Mouse (Mus musculus) kidney, adult 2 months (tissue): ENCODE data around the gene Col6a5. TPM values are rescaled to one million over a fixed set of nuclear protein-coding genes. Genes with fewer than 3 reads are reported as not detected.

ENCODE experiments used
- DNase-seq: peaks from one replicate; pipeline ENCODE4 v3.0.0; 2021
- H3K27ac ChIP-seq: fragments of 200-500 bp; 2 replicates; pipeline ENCODE4 v1.5.1; 2012; ENCODE audit warnings: low read depth, low read length, control low read depth, inconsistent platforms; ENCODE audit not compliant: insufficient read depth
- H3K27me3 ChIP-seq: fragments of 200-500 bp; replicated peaks from 2 replicates; pipeline ENCODE4 v1.6.1; 2012; ENCODE audit warnings: mild to moderate bottlenecking, moderate library complexity, low read length, inconsistent platforms; ENCODE audit not compliant: control insufficient read depth, insufficient read depth
- H3K36me3 ChIP-seq: fragments of 200-500 bp; 2 replicates; pipeline ENCODE4 v1.6.1; 2012; ENCODE audit warnings: mild to moderate bottlenecking, moderate library complexity, low read length, inconsistent platforms; ENCODE audit not compliant: control insufficient read depth, insufficient read depth
- H3K4me1 ChIP-seq: fragments of 200-500 bp; 2 replicates; pipeline ENCODE4 v1.6.1; 2011; ENCODE audit warnings: low read length; ENCODE audit not compliant: control insufficient read depth, insufficient read depth
- H3K4me3 ChIP-seq: fragments of 200-500 bp; 2 replicates; pipeline ENCODE4 v1.5.1; 2011; ENCODE audit warnings: mild to moderate bottlenecking, low read depth, low read length, control low read depth; ENCODE audit not compliant: insufficient read depth
- CTCF ChIP-seq: fragments of 200-500 bp; conservative IDR thresholded peaks from 2 replicates; pipeline ENCODE4 v1.5.1; 2011; ENCODE audit warnings: low read depth, mild to moderate bottlenecking, control low read depth, low read length, moderate library complexity, mixed read lengths; ENCODE audit not compliant: insufficient read depth, insufficient read length
- POLR2A ChIP-seq: fragments of 200-500 bp; IDR thresholded peaks from one replicate; pipeline ENCODE4 v1.6.1; 2011; ENCODE audit warnings: low read depth, low read length, control low read depth
- WGBS: fragments of 180-500 bp; shearing (Covaris S2); methylation state at CpG from one replicate; pipeline ENCODE4 v1.1.7; 2018; 5-methylcytosine and 5-hydroxymethylcytosine counted together
- polyA plus RNA-seq: library from polyadenylated mRNA; depleted of rRNA; stranded (reverse); fragments of >200 nt; gene quantifications from 2 replicates; pipeline ENCODE4 v1.2.3, GENCODE M21; 2012

Col6a5 gene
- polyA plus RNA-seq, 1 experiment, result 0.34 TPM

- Histone ChIP-seq H3K4me3 (no peak overlapping the region), H3K27me3 (no peaks in the 10 kb centered on the region), H3K27ac (no peak overlapping the region), H3K36me3 (no peaks in the 10 kb centered on the region), H3K4me1 (no peaks in the 10 kb centered on the region)
- WGBS, result 10% methylated on average over 13 of the region's 13 CpGs
- no peak for DNase-seq
- no peak for TF ChIP-seq CTCF
- no peak for TF ChIP-seq POLR2A
These were observed 16.4 kb upstream of the Col6a5 start for GRCm38 (mm10) chr9:105976871-105977270.

DNA sequence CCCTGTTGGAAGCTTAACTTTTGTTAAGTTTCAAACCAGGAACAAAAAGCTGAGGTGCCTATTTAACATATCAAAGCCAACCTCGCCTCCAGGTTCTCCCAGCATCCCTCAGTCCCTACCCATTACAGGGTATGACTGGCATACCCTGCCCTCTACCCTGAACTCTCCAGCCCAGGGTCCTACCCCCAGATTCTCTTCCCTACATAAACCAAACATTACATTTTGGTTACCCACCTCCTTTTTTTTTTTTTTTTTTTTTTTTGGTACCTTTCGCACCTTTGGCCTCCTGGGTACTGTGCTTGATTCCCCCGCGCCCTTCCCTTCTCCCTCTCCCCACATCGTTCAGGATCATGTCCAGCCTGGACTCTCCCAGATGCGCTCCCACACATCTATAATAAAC, 15.9 kb upstream of the Col6a5 start:
- TF ChIP-seq CTCF (no peak), POLR2A (no peak)
- no peaks in the 10 kb centered on the region for H3K27me3 ChIP-seq
- no peaks in the 10 kb centered on the region for H3K4me1 ChIP-seq
- WGBS, result 49% methylated on average over 6 of the region's 6 CpGs
- no peak overlapping the region for H3K27ac ChIP-seq
- no peaks in the 10 kb centered on the region for H3K36me3 ChIP-seq
- H3K4me3 ChIP-seq, result no peak overlapping the region
- DNase-seq, result no peak

- Histone ChIP-seq H3K4me3 (no peak overlapping the region), H3K27ac (no peak overlapping the region), H3K4me1 (no peaks in the 10 kb centered on the region), H3K36me3 (no peaks in the 10 kb centered on the region), H3K27me3 (no peaks in the 10 kb centered on the region)
- no peak for TF ChIP-seq CTCF
- no peak for TF ChIP-seq POLR2A
- WGBS, result 90% methylated on average over 1 of the region's 1 CpGs
- DNase-seq, result no peak
These were observed 13.3 kb upstream of the Col6a5 start for GRCm38 (mm10) chr9:105973736-105974135.

- Histone ChIP-seq H3K27ac (no peak overlapping the region), H3K4me1 (no peaks in the 10 kb centered on the region), H3K4me3 (no peak overlapping the region), H3K27me3 (no peaks in the 10 kb centered on the region), H3K36me3 (no peaks in the 10 kb centered on the region)
- DNase-seq, result no peak
- WGBS, result 88% methylated on average over 3 of the region's 3 CpGs
- TF ChIP-seq POLR2A, result no peak
- TF ChIP-seq CTCF, result no peak
These were observed 11.6 kb upstream of the Col6a5 start for GRCm38 (mm10) chr9:105972031-105972430.

- WGBS, result 94% methylated on average over 14 of the region's 14 CpGs
These were observed 11.0 kb upstream of the Col6a5 start for GRCm38 (mm10) chr9:105971351-105971894.

GRCm38 (mm10) chr9:105970901-105971300, 10.5 kb upstream of the Col6a5 start:
- no peak for TF ChIP-seq CTCF
- no peak for TF ChIP-seq POLR2A
- no peak for DNase-seq
- Histone ChIP-seq H3K27ac (no peak overlapping the region), H3K4me1 (no peaks in the 10 kb centered on the region), H3K4me3 (no peak overlapping the region), H3K36me3 (no peaks in the 10 kb centered on the region), H3K27me3 (no peaks in the 10 kb centered on the region)
- 85% methylated on average over 5 of the region's 5 CpGs for WGBS

More at GRCm38 (mm10) chr9:105971351-105971894, 11.0 kb upstream of the Col6a5 start:
- H3K4me3 ChIP-seq, result no peak overlapping the region
- H3K27me3 ChIP-seq, result no peaks in the 10 kb centered on the region
- no peak overlapping the region for H3K27ac ChIP-seq
- TF ChIP-seq CTCF (no peak), POLR2A (no peak)
- H3K4me1 ChIP-seq, result no peaks in the 10 kb centered on the region
- no peak for DNase-seq
- H3K36me3 ChIP-seq, result no peaks in the 10 kb centered on the region

GRCm38 (mm10) chr9:105967976-105968375, 7.5 kb upstream of the Col6a5 start:
- 84% methylated on average over 5 of the region's 5 CpGs for WGBS
- no peak overlapping the region for H3K27ac ChIP-seq
- H3K36me3 ChIP-seq, result no peaks in the 10 kb centered on the region
- H3K4me1 ChIP-seq, result no peaks in the 10 kb centered on the region
- H3K4me3 ChIP-seq, result no peak overlapping the region
- TF ChIP-seq CTCF (no peak), POLR2A (no peak)
- no peaks in the 10 kb centered on the region for H3K27me3 ChIP-seq
- no peak for DNase-seq
